Mouse (Mus musculus) left cerebral cortex, adult 9 months (tissue): ENCODE results near the gene Ctcf.

Experiments
- DNase-seq, 2 experiments: peaks; one replicate each; pipeline ENCODE4 v3.0.0; 2022; ENCODE audit warnings: low spot score in 2 of 2

Gene Ctcf

GRCm38 (mm10) chr8:105700966-105701824 is 64.8 kb downstream of the Ctcf start, which contains the start of the genes Acd and Pard6a:
Gene Acd (minus strand): TSS chr8:105701102.
Gene Pard6a (plus strand): TSS chr8:105701148.
- peak; percentile 87 to 95 for DNase-seq

DNA sequence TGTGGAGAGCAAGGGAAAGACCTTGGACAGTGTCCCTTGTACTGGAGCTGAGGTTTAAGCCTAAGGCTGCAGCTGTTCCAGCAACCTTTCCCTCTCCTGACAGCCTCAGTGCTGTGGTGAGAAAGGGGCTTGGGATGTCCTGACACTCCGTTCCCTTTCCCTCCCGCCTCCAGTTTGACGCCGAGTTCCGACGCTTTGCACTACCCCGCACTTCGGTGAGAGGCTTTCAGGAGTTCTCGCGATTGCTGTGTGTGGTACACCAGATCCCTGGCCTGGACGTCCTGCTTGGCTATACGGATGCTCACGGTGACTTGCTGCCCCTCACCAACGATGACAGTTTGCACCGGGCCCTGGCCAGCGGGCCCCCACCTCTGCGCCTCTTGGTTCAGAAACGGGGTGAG is 65.6 kb downstream of the Ctcf start:
- DNase-seq: peak in 1 of 2 experiments; percentile 24

DNA sequence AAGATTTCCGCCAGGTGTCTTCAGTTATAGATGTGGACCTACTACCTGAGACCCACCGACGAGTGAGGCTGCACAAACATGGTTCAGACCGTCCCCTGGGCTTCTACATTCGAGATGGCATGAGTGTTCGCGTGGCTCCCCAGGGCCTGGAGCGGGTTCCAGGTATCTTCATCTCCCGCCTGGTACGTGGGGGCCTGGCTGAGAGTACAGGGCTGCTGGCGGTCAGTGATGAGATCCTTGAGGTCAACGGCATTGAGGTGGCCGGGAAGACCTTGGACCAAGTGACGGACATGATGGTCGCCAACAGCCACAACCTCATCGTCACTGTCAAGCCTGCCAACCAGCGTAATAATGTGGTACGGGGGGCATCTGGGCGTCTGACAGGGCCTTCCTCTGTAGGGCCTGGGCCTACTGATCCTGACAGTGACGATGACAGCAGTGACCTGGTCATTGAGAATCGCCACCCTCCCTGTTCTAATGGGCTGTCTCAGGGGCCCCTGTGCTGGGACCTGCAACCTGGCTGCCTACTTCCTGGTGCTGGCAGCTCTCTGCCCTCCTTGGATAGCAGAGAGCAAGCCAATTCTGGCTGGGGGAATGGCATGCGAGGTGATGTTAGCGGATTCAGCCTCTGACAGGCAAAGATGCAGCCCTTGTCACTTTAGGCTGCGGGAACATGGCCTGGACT is 66.5 kb downstream of the Ctcf start:
- no peak for DNase-seq

DNA sequence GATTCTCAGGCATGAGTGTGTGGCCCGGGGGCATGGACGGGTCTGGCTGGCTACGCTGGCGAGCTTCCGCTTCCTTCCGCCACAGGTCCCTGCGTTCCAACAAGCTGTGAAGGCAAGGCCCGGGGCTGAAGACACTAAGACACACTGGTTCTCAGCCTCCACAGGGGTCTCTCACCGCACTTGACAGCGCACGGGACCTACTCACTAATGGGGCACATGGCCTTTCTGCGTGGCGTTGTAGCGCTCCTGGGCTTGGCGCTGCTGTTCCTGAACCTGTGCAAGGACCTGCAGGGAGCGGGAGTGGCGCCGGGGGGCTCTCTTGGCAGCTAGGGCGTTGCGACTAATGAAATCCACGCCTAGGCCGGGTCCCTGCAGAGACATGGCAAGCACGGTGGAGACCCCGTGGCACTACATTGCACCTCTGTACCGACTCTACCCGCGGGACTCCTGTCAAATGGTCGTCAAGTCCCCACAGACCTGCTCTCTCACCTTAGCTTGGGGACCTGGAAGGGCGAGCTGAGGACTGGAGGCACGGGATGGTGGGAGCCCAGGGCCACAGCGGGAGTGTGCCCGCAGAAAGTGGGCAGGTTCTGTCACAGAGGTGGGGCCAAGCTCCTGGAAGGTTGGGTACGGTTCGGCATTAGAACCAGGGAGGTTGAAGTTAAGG is 67.9 kb downstream of the Ctcf start:
- DNase-seq: no peak

DNA sequence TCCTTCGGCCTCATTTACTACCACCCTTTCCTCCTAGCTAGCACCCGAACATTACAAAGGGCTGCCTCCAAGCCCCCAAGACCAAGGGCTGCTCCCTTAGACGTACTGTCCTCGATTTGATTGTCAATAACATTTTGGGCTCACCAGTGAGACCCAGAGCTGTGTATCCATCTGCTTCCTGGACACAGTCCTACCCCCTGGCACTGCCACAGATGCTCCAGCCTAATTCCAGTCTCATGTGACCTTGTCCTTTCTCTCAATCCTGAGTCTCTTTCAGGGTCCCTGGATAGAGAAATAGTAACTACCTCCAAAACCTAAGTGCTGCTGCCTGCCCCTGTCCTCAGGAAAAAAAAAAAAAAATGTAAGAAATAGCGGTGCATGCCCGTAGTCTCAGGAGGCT is 68.6 kb downstream of the Ctcf start:
- no peak for DNase-seq

- DNase-seq: no peak
These were observed 70.1 kb downstream of the Ctcf start for GRCm38 (mm10) chr8:105706426-105706825.

- DNase-seq: peak; percentile 85 to 90
These were observed 71.4 kb downstream of the Ctcf start, which contains the start of the genes 4933405L10Rik and Enkd1 for GRCm38 (mm10) chr8:105707498-105708403. Gene 4933405L10Rik (plus strand): TSS chr8:105707655. Gene Enkd1 (minus strand): TSS chr8:105708210.

DNA sequence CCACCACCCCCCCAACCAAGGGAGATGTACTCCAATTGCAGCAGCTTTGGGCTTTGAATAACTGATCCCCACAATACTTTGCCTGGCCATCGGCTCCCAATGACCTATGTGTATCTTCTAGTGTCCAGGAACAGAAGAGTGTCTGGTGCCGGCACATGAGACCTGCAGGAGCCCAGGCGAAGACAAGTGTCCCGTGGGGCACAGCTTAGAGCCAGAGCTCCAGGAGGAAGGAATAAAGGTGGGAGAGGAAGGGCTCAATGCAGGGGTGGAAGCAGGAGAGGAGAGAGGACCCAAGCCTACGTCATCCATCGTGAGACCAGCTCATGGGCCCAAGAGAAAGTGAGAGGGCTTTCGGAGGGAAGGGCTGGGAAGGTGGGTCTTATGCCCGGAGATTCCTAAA is 72.3 kb downstream of the Ctcf start:
- no peak for DNase-seq

- DNase-seq: no peak
These were observed 72.9 kb downstream of the Ctcf start for GRCm38 (mm10) chr8:105709317-105709716.

GRCm38 (mm10) chr8:105712286-105712685 is 75.9 kb downstream of the Ctcf start:
- DNase-seq: no peak

- peak in 1 of 2 experiments; percentile 82 for DNase-seq
These were observed 77.8 kb downstream of the Ctcf start for GRCm38 (mm10) chr8:105714139-105714538.

DNA sequence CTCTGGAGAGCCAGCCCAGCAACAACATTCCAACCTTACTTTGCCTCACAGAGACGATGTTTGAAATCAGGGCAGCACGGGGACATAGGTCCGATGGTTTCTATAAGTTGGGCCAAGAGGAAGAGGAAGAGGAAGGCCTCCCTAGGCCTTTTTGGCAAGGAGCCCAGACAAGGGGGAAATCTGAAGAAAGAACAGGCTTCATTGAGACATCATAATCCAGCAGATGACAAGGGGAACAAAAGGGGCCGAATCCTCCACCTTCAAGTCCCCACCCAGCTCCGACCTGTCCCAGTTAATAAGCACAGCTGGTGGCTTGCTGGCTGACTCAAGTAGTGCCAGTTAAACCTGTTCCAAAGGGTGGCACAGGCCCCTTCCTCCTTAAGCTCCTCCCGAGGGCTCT is 78.7 kb downstream of the Ctcf start:
- no peak for DNase-seq

GRCm38 (mm10) chr8:105716302-105716945 is 80.1 kb downstream of the Ctcf start:
- no peak for DNase-seq

DNA sequence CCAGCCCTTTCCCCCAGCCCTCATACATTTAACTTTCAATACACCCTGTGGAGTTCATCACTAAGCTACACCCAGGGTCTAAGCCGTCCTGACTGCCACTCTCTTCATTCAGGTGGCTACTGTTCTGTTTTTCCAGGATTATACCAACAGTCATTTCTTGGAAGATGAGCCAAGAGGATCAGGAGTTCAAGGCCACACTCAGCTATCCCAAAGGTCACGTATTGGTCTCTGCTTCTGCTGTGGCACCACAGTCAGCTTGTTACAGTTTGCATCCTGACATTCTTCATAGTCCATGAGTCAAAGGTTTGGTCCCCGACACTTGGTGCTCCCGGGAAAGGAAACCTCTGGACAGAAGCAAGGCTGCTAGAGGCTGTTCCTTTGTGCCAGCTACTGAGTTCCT is 83.3 kb downstream of the Ctcf start:
- no peak for DNase-seq

GRCm38 (mm10) chr8:105722861-105723260 is 86.5 kb downstream of the Ctcf start:
- DNase-seq: no peak

DNA sequence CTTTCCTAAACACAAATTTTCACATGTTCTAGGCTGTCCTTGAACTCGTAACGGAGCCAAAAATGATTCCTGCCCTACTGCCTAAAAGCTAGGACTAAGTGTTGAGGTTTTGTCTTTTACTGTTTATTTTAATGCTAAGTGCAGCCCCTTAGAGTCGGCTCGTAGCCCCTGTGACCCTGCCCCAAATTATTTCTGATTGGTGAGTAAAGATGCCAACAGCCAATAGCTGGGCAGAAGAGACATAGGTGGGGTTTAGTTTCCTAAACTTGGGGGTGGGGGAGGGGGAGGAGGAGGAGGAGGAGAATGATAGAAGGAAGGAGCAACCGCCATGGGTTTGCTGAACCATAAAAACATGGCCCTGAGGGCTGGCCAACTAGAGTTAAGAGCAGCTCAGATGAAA is 89.4 kb downstream of the Ctcf start:
- DNase-seq: no peak

DNA sequence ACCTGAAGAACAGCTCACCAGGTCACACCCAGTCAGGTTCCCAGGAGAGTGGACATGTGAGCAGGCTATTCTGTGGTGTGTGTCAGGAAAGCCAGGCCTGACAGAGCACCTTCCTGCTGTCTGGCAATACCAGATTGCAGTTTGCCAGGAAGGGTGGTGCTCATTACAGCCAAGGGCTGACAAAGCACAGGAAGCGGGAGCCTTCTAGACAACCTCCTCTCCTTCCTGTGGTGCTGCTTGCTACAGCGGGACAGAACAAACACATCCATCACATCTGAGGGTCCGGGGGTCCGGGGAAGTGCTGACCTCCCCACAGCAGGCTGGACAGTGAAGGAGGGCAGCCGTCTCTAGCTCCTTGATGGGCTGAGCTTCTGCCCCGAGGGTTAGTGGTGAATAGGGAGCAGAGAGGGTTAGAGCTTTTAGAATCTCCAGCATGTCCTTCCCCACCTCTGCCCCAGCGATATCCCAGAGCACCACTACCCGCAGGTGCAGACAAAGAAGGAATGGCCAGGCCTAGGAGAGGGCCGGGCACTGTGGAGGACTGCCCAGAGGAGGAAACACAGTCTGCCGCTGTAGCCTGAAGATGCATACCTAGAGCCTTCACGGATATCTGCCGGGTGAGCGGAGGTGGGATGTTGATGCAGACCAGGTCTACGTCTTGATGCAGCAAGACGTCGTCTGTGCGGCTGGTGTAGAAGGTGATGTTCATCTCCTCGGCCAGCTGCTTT is 91.2 kb downstream of the Ctcf start:
- no peak for DNase-seq

GRCm38 (mm10) chr8:105732186-105732585 is 95.8 kb downstream of the Ctcf start:
- no peak for DNase-seq
